Mouse (Mus musculus): ENCODE results near the gene Stt3b.

The Stt3b gene

DNA sequence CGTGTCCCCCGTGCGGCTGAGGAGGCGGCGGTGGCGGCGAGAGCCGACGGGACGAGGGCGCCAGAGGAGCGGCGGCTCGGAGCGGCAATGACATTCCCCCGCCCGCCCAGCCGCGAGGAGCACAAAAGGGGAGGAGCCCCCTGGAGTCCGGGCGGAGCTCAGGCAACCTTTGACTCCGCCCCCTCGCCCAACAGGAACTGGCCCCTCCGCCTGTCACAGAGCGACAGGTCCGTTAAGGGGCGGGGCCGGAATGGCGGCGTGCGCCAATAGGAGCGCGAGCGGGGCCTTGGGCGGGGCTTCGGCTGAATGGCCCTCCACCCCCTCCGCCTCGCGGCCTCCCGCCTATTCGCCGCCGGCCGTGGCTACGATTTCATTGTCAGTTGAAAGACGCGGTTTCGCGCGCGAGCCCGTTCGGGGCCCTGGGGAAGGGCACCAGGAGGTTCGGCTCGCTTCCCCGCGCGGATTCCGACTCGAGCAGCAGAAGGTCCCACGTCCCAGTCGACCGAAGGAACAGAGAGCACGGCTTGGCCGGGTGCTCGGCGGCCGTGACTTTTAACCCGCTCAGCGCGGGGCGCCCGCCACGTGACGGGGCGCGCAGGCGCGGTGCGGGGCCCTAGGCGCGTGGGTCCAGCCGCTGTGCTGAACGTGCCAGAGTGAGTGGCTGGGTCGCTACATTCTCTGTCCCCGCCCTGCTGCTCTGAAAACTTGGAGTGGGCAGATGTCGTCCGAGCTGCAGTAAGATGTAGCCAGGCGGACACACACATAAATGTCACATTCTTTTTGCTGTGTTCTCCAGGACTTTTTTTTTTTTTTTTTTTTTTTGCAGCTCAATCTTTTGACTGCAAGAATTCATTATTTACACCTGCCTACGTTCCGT is at the start of gene Stt3b:
TSS of gene Stt3b (minus strand) at position 76 of the 877 bp plus-strand sequence.
- peak; percentile 97 for DNase-seq (ENCODE audit: low read depth)

DNA sequence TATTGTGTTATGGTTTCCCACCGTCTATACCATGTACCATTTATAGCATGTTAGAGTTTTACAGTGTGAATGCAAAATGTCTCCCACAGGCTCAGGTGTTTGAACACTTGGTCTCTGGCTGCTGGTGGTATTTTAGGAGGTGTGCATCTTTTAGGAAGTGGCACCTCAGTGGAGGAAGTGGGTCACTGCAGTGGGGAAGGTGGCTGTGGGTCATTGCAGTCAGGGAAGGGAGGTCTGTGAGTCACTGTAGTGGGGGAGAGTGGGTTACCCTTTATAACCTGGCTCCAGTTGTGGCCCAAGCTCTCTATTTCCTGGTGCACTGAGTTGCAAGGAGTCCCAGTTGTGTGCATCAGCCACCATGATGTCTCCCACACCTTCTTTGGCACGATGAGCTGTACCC is 48.2 kb upstream of the Stt3b start:
- no peak for DNase-seq (ENCODE audit: low read depth)

GRCm38 (mm10) chr9:115357996-115358395 is 47.8 kb upstream of the Stt3b start:
- no peak for DNase-seq (ENCODE audit: low read depth)

GRCm38 (mm10) chr9:115356731-115357458 is 46.7 kb upstream of the Stt3b start:
- no peak for DNase-seq (ENCODE audit: low read depth)

DNA sequence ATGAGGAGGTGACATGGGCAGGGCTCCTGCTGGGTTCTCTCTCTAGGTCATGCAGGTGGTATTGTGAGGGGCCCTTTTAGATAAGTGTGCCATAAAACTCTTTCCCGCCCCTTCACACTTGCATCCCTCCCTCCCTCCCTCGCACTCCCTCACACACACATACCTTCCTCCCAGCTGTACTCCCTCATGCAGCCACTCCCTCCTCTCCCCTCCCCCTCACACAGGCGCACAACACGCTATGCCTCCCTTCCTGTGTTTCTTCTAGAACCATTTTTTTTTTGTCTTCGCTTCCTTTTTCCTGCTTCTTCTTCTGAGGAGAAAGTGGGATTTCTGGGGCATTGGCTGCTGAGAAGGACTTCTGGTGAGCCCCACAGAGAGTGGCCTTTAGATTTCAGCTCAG is 45.8 kb upstream of the Stt3b start:
- DNase-seq (ENCODE audit: low read depth): no peak

- no peak for DNase-seq (ENCODE audit: low read depth)
Measured at GRCm38 (mm10) chr9:115349741-115350512, 39.7 kb upstream of the Stt3b start.

DNA sequence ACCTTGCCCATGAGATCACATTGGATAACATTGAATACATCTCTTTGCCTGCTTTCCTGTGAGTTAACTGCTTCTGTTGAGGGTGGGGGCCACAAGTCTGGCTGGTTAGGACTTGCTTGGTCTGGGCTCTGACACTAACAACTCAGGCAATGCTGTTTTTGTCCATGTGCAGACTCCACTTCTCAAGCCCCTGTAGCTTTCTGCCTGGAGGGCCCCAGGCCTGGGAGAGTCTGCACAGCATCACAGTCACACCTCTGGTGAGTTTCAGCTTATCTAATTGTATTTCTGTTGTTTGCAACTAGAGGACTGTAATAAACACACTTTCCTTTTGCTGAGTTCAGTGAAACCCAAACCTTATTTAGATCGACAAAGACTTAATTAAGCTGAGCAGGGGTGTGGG is 38.9 kb upstream of the Stt3b start:
- no peak for DNase-seq (ENCODE audit: low read depth)

GRCm38 (mm10) chr9:115344930-115345329 is 34.7 kb upstream of the Stt3b start:
- no peak for DNase-seq (ENCODE audit: low read depth)

- DNase-seq (ENCODE audit: low read depth): no peak
Measured at GRCm38 (mm10) chr9:115341576-115341975, 31.4 kb upstream of the Stt3b start.

GRCm38 (mm10) chr9:115340212-115340815 is 30.1 kb upstream of the Stt3b start:
- no peak for DNase-seq (ENCODE audit: low read depth)

- no peak for DNase-seq (ENCODE audit: low read depth)
Measured at GRCm38 (mm10) chr9:115338816-115339215, 28.6 kb upstream of the Stt3b start.

GRCm38 (mm10) chr9:115333016-115333415 is 22.8 kb upstream of the Stt3b start:
- DNase-seq (ENCODE audit: low read depth): no peak

DNA sequence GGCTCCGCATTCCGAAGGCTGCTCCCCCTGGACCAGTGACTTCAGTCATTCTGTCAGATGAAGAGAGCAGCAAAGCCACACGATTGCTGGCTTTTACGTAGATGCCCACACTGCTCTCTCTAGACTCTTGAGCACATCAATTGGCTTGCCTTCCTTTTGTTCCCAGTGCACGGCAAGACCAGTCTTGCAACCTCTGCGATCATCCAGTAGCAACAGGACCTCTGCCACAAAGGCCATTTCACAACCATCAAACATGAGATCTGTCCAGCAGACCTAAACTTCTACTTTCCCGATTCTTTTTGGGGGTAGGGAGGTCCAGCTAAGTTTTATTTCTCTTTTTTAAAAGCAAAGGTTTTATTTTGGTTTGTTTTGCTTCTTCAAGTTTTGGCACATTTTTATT is 22.1 kb upstream of the Stt3b start:
- DNase-seq (ENCODE audit: low read depth): no peak

- DNase-seq (ENCODE audit: low read depth): no peak
Measured at GRCm38 (mm10) chr9:115330861-115331476, 20.7 kb upstream of the Stt3b start.

DNA sequence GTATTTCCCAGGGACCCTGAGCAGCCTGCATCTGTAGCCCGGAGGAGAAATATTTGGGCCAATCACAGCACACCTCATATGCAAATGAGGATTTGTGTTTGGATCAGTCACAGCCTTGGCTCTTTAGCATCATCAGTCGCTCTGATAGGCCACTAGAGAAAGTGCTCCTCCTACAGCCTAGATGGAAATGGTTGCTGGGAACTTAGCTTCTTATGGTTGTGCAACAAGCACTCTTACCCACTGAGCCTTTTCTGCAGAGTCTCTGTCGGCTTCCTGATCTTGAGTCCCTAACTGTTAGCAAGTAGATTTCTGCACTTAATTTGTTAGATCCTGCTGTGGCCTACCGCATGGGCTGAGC is 16.3 kb upstream of the Stt3b start:
- DNase-seq (ENCODE audit: low read depth): no peak

GRCm38 (mm10) chr9:115325831-115326532 is 15.8 kb upstream of the Stt3b start:
- DNase-seq (ENCODE audit: low read depth): no peak

DNA sequence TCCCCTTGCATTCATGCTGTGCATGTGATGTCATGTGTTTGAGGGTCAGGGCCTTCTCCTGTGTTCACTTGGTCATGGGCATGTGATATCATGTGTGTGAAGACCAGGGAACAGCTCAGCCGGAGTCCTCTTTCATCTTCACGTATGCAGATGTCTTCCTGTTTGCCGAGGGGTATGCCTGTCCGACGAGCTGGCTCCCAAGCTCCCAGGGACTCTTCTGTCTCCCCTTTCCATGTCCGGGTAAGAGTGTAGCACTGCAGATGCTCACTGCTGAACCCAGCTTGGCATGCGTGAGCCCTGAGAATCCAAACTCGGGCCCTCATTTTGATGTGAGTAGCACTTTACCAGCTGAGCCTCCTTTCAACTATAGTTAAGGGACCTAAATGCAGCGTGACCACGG is 13.4 kb upstream of the Stt3b start:
- no peak for DNase-seq (ENCODE audit: low read depth)

DNA sequence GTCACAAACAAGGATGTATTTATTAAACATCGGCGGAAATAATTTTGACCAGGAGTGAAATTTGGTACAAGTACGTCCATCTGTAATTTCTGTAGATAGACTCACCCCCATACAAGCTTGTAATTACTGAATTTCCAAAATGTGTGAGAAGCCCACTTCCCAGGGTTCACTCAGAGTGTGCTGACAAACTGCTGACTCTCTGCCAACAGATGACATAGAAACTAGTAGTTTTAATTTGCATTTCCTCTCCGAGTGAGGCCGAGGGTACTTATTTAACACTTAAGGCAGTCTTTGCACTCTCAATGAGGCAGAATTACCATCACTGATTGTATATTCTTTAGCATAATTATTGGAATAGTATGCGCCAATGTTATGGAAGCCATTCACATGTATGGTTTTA is 12.2 kb upstream of the Stt3b start:
- DNase-seq (ENCODE audit: low read depth): no peak

DNA sequence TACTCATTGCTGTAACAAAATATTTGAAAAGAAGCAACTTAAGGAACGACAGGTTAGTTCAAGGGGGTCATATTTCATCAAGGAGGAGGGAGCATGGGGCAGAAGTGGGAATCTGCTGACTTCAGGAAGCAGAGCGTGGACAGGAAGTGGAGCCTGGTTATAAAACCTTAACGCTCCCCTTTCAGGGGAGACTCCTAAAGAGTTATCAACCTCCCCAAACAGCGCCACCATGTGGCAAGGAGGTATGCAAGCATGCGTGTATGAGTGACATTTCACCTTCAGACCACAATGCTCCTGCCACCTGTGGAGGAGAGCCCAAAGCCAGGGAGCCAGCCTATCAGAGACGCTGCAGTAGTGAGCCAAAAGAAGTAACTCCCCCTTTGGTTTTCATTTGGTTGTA is 10.8 kb upstream of the Stt3b start:
- DNase-seq (ENCODE audit: low read depth): no peak

DNA sequence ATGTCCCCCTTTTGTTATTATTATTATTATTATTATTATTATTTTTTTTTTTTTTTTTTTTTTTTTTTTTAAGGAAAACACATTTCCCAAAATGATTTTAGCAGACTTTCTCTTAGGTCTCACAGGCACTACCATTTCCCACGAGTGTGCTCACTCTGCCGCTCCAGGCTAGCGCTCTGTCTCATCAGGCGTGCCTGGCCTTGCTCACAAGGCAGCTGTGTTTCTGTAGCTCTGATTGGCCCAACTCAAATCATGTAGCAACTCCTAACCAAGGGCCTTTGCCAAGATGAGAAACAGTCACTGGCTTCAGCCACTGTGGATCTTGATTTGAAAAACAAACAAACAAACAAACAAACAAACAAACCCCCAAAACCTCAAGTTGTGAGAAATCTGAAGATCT is 9.9 kb upstream of the Stt3b start:
- DNase-seq (ENCODE audit: low read depth): no peak
